In the genomic region with DNA sequence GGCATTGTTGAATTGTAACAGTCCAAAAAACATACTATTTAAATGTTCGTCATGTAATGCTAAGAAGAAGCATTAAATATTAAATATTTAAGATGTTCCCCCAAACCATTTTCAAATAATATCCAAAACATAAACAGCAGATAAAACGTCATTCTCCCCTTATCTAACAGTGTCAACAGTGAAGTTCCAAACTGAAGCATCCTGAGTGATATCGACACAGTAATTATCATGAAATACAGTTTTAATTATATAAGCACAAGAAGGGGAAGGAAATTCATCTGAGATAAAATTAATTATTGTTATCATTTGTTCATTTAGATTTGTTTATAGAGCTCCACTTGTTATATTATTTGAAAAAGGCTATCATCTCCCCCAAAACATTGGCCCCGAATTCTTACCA, we compare ENCODE assay signal across 31 mouse cellular contexts.
"Had no signal": no experiment of that assay in that cellular context is flagged by ENCODE, and none has a peak within 500 bp of the region (broad histone marks: within the 10 kb centered on the region; RNA-seq: fewer than 3 reads in every experiment).

No protein-coding gene starts in this region.

- H3K9me3 ChIP-seq: limb, embryonic 10.5 days; limb, embryonic 12.5 days; limb, embryonic 13.5 days; limb, embryonic 15.5 days; liver, embryonic 12.5 days; liver, embryonic 13.5 days; liver, embryonic 15.5 days; lung, embryonic 15.5 days; megakaryocyte, embryonic 14.5 days; midbrain, embryonic 10.5 days; midbrain, embryonic 12.5 days; midbrain, embryonic 13.5 days; midbrain, embryonic 15.5 days; neural tube, embryonic 12.5 days had no signal

- ATAC-seq: liver, embryonic 12.5 days; liver, postnatal 0 days; lung, postnatal 0 days; midbrain, embryonic 13.5 days; midbrain, embryonic 15.5 days; midbrain, embryonic 16.5 days had no signal

- H3K27ac ChIP-seq: limb, embryonic 10.5 days; limb, embryonic 12.5 days; limb, embryonic 13.5 days; limb, embryonic 15.5 days; liver, embryonic 12.5 days; liver, embryonic 13.5 days; liver, embryonic 14.5 days; liver, embryonic 15.5 days; lung, embryonic 15.5 days; macrophage; midbrain, embryonic 10.5 days; midbrain, embryonic 12.5 days; midbrain, embryonic 13.5 days; midbrain, embryonic 15.5 days; neural tube, embryonic 12.5 days had no signal

- H3K4me2 ChIP-seq: limb, embryonic 12.5 days; limb, embryonic 13.5 days; limb, embryonic 15.5 days; liver, embryonic 11.5 days; liver, embryonic 12.5 days; liver, embryonic 13.5 days; liver, embryonic 15.5 days; lung, embryonic 14.5 days; lung, embryonic 15.5 days; midbrain, embryonic 12.5 days; midbrain, embryonic 13.5 days; midbrain, embryonic 15.5 days; neural tube, embryonic 12.5 days had no signal

- H3K4me1 ChIP-seq: limb, embryonic 10.5 days; limb, embryonic 12.5 days; limb, embryonic 13.5 days; limb, embryonic 15.5 days; liver, embryonic 12.5 days; liver, embryonic 13.5 days; liver, embryonic 15.5 days; lung, embryonic 15.5 days; megakaryocyte, embryonic 14.5 days; midbrain, embryonic 10.5 days; midbrain, embryonic 12.5 days; midbrain, embryonic 13.5 days; midbrain, embryonic 15.5 days; neural tube, embryonic 12.5 days had no signal

- H3K27me3 ChIP-seq: limb, embryonic 12.5 days; limb, embryonic 13.5 days; limb, embryonic 15.5 days; liver, embryonic 12.5 days; liver, embryonic 13.5 days; liver, embryonic 15.5 days; lung, embryonic 15.5 days; megakaryocyte, embryonic 14.5 days; midbrain, embryonic 12.5 days; midbrain, embryonic 13.5 days; midbrain, embryonic 15.5 days; neural tube, embryonic 12.5 days had no signal

- H3K4me3 ChIP-seq: limb, embryonic 10.5 days; limb, embryonic 12.5 days; limb, embryonic 13.5 days; limb, embryonic 15.5 days; liver, embryonic 12.5 days; liver, embryonic 13.5 days; liver, embryonic 15.5 days; lung, embryonic 15.5 days; megakaryocyte, embryonic 14.5 days; midbrain, embryonic 10.5 days; midbrain, embryonic 12.5 days; midbrain, embryonic 13.5 days; midbrain, embryonic 15.5 days; myocyte; neural tube, embryonic 12.5 days had no signal

- H3K9ac ChIP-seq: limb, embryonic 12.5 days; limb, embryonic 13.5 days; limb, embryonic 15.5 days; liver, embryonic 12.5 days; liver, embryonic 13.5 days; liver, embryonic 14.5 days; liver, embryonic 15.5 days; liver, postnatal 0 days; lung, embryonic 14.5 days; lung, embryonic 15.5 days; midbrain, embryonic 12.5 days; midbrain, embryonic 13.5 days; midbrain, embryonic 15.5 days; neural tube, embryonic 12.5 days had no signal

- H3K36me3 ChIP-seq: liver, embryonic 13.5 days; liver, embryonic 15.5 days; midbrain, embryonic 12.5 days; midbrain, embryonic 15.5 days had no signal

- DNase-seq: left cerebral cortex, postnatal 4 days; liver; liver, embryonic 13.5 days; liver, postnatal 0 days; lung, adult 18-20 months; lung, adult 2 months; lung, embryonic 14.5 days; lung, postnatal 10 days; lung, postnatal 14 days; lung, postnatal 36 days; lung, postnatal 4 days; midbrain, embryonic 14.5 days had no signal
